Mouse (Mus musculus): ENCODE data around the gene Cdkn1a. TPM values are rescaled to one million over a fixed set of nuclear protein-coding genes. Genes with fewer than 3 reads are reported as not detected.

Cdkn1a gene
- polyA plus RNA-seq, 1 experiment from 2014 or later = 292 TPM

- Histone ChIP-seq H3K36me3 (ENCODE audit: control insufficient read depth, insufficient read depth, low read length) (no peaks in the 10 kb centered on the region), H3K4me3 (ENCODE audit: low read depth, low read length) (no peak overlapping the region), H3K9me3 (ENCODE audit: control insufficient read depth, low read length) (no peaks in the 10 kb centered on the region), H3K27me3 (replicated peaks; ENCODE audit: control insufficient read depth, insufficient read depth, low read length) (no peaks in the 10 kb centered on the region), H3K4me2 (ENCODE audit: low read depth, low read length) (no peak overlapping the region), H3K9ac (ENCODE audit: low read depth, low read length) (no peak overlapping the region), H3K27ac (replicated peaks; ENCODE audit: low read depth, low read length) (no peak overlapping the region), H3K4me1 (ENCODE audit: control insufficient read depth, insufficient read depth, low read length) (peaks cover 11% of the 10 kb centered on the region; the same call in 1 of the 2 replicates)
- DNase-seq (ENCODE audit: low spot score) (no peak), ATAC-seq (ENCODE audit: low read depth) (no peak)
- WGBS = 59% methylated on average over 5 of the region's 5 CpGs
Measured at GRCm38 (mm10) chr17:29071820-29072219, 19.0 kb upstream of the Cdkn1a start.

GRCm38 (mm10) chr17:29072701-29073307, 18.0 kb upstream of the Cdkn1a start:
- no peak overlapping the region for H3K4me2 ChIP-seq (ENCODE audit: low read depth, low read length)
- no peaks in the 10 kb centered on the region for H3K27me3 ChIP-seq (replicated peaks; ENCODE audit: control insufficient read depth, insufficient read depth, low read length)
- H3K9ac ChIP-seq (ENCODE audit: low read depth, low read length) = no peak overlapping the region
- WGBS = 13% methylated on average over 11 of the region's 11 CpGs
- ATAC-seq (ENCODE audit: low read depth) = peak; percentile 61; the same call in 1 of the 2 replicates
- H3K9me3 ChIP-seq (ENCODE audit: control insufficient read depth, low read length) = no peaks in the 10 kb centered on the region
- peaks cover 12% of the 10 kb centered on the region for H3K4me1 ChIP-seq (ENCODE audit: control insufficient read depth, insufficient read depth, low read length)
- H3K4me3 ChIP-seq (ENCODE audit: low read depth, low read length) = no peak overlapping the region
- H3K27ac ChIP-seq (replicated peaks; ENCODE audit: low read depth, low read length) = no peak overlapping the region; the same call in 1 of the 2 replicates
- H3K36me3 ChIP-seq (ENCODE audit: control insufficient read depth, insufficient read depth, low read length) = no peaks in the 10 kb centered on the region
- DNase-seq (ENCODE audit: low spot score) = no peak

- ATAC-seq (ENCODE audit: low read depth) = no peak
- H3K36me3 ChIP-seq (ENCODE audit: control insufficient read depth, insufficient read depth, low read length) = no peaks in the 10 kb centered on the region
Measured at GRCm38 (mm10) chr17:29073313-29073712, 17.5 kb upstream of the Cdkn1a start.

GRCm38 (mm10) chr17:29074085-29074484, 16.7 kb upstream of the Cdkn1a start:
- Histone ChIP-seq H3K36me3 (ENCODE audit: control insufficient read depth, insufficient read depth, low read length) (no peaks in the 10 kb centered on the region), H3K27me3 (replicated peaks; ENCODE audit: control insufficient read depth, insufficient read depth, low read length) (no peaks in the 10 kb centered on the region), H3K27ac (replicated peaks; ENCODE audit: low read depth, low read length) (no peak overlapping the region), H3K9me3 (ENCODE audit: control insufficient read depth, low read length) (no peaks in the 10 kb centered on the region), H3K4me1 (ENCODE audit: control insufficient read depth, insufficient read depth, low read length) (peaks cover 24% of the 10 kb centered on the region), H3K4me2 (ENCODE audit: low read depth, low read length) (no peak overlapping the region), H3K9ac (ENCODE audit: low read depth, low read length) (no peak overlapping the region), H3K4me3 (ENCODE audit: low read depth, low read length) (no peak overlapping the region)
- no peak for ATAC-seq (ENCODE audit: low read depth)
- WGBS = 71% methylated on average over 13 of the region's 13 CpGs
- DNase-seq (ENCODE audit: low spot score) = no peak

More at GRCm38 (mm10) chr17:29073313-29073712, 17.5 kb upstream of the Cdkn1a start:
- H3K4me2 ChIP-seq (ENCODE audit: low read depth, low read length) = no peak overlapping the region
- H3K4me1 ChIP-seq (ENCODE audit: control insufficient read depth, insufficient read depth, low read length) = peaks cover 17% of the 10 kb centered on the region
- H3K4me3 ChIP-seq (ENCODE audit: low read depth, low read length) = no peak overlapping the region
- 48% methylated on average over 5 of the region's 5 CpGs for WGBS
- H3K9ac ChIP-seq (ENCODE audit: low read depth, low read length) = no peak overlapping the region
- H3K9me3 ChIP-seq (ENCODE audit: control insufficient read depth, low read length) = no peaks in the 10 kb centered on the region
- H3K27ac ChIP-seq (replicated peaks; ENCODE audit: low read depth, low read length) = no peak overlapping the region; the same call in 1 of the 2 replicates
- no peak for DNase-seq (ENCODE audit: low spot score)
- no peaks in the 10 kb centered on the region for H3K27me3 ChIP-seq (replicated peaks; ENCODE audit: control insufficient read depth, insufficient read depth, low read length)

GRCm38 (mm10) chr17:29076235-29076634, 14.5 kb upstream of the Cdkn1a start:
- peaks cover 27% of the 10 kb centered on the region for H3K4me1 ChIP-seq (ENCODE audit: control insufficient read depth, insufficient read depth, low read length)
- ATAC-seq (ENCODE audit: low read depth) (no peak), DNase-seq (ENCODE audit: low spot score) (no peak)
- H3K36me3 ChIP-seq (ENCODE audit: control insufficient read depth, insufficient read depth, low read length) = no peaks in the 10 kb centered on the region
- no peak overlapping the region for H3K27ac ChIP-seq (replicated peaks; ENCODE audit: low read depth, low read length)
- H3K4me3 ChIP-seq (ENCODE audit: low read depth, low read length) = no peak overlapping the region
- H3K27me3 ChIP-seq (replicated peaks; ENCODE audit: control insufficient read depth, insufficient read depth, low read length) = peaks cover 6% of the 10 kb centered on the region
- no peak overlapping the region for H3K4me2 ChIP-seq (ENCODE audit: low read depth, low read length)
- no peaks in the 10 kb centered on the region for H3K9me3 ChIP-seq (ENCODE audit: control insufficient read depth, low read length)
- no peak overlapping the region for H3K9ac ChIP-seq (ENCODE audit: low read depth, low read length)
- 78% methylated on average over 8 of the region's 8 CpGs for WGBS

GRCm38 (mm10) chr17:29077786-29078509, 12.8 kb upstream of the Cdkn1a start:
- peak overlapping the region; percentile 60 for H3K4me2 ChIP-seq (ENCODE audit: low read depth, low read length)
- peak overlapping the region; percentile 30 for H3K4me3 ChIP-seq (ENCODE audit: low read depth, low read length)
- no peaks in the 10 kb centered on the region for H3K36me3 ChIP-seq (ENCODE audit: control insufficient read depth, insufficient read depth, low read length)
- 8% methylated on average over 14 of the region's 14 CpGs for WGBS
- H3K4me1 ChIP-seq (ENCODE audit: control insufficient read depth, insufficient read depth, low read length) = peaks cover 30% of the 10 kb centered on the region
- no peaks in the 10 kb centered on the region for H3K9me3 ChIP-seq (ENCODE audit: control insufficient read depth, low read length)
- H3K27me3 ChIP-seq (replicated peaks; ENCODE audit: control insufficient read depth, insufficient read depth, low read length) = peaks cover 13% of the 10 kb centered on the region
- DNase-seq (ENCODE audit: low spot score) = peak; percentile 88
- peak; percentile 64; the same call in 1 of the 2 replicates for ATAC-seq (ENCODE audit: low read depth)
- H3K27ac ChIP-seq (replicated peaks; ENCODE audit: low read depth, low read length) = peak overlapping the region; percentile 80
- H3K9ac ChIP-seq (ENCODE audit: low read depth, low read length) = peak overlapping the region; percentile 48

GRCm38 (mm10) chr17:29078519-29079383, 12.0 kb upstream of the Cdkn1a start:
- Histone ChIP-seq H3K36me3 (ENCODE audit: control insufficient read depth, insufficient read depth, low read length) (no peaks in the 10 kb centered on the region), H3K27ac (replicated peaks; ENCODE audit: low read depth, low read length) (peak overlapping the region; percentile 80), H3K9me3 (ENCODE audit: control insufficient read depth, low read length) (0 out of 2 replicates have a peak, but pooled peaks cover under 1% of the 10 kb centered on the region), H3K9ac (ENCODE audit: low read depth, low read length) (peak overlapping the region; percentile 48), H3K4me2 (ENCODE audit: low read depth, low read length) (peak overlapping the region; percentile 60), H3K4me1 (ENCODE audit: control insufficient read depth, insufficient read depth, low read length) (peaks cover 26% of the 10 kb centered on the region), H3K4me3 (ENCODE audit: low read depth, low read length) (peak overlapping the region; percentile 30), H3K27me3 (replicated peaks; ENCODE audit: control insufficient read depth, insufficient read depth, low read length) (peaks cover 13% of the 10 kb centered on the region)
- ATAC-seq (ENCODE audit: low read depth) (peak; percentile 66), DNase-seq (ENCODE audit: low spot score) (peak; percentile 81)
- whole genome bisulfite sequencing = 7% methylated on average over 24 of the region's 25 CpGs
